Mouse (Mus musculus) thymus, postnatal 36 days (tissue): Measurements from ENCODE around the gene Eva1c.
"Not testable (repeated sequence)": the region's sequence is repeated elsewhere in the genome, so short reads cannot be mapped to it uniquely, and the experiment has no call there.

Experiments
- DNase-seq, 2 experiments: peaks; one replicate each; pipeline ENCODE4 v3.0.0; 2022; ENCODE audit warnings: mixed read lengths in 2 of 2

The Eva1c gene

GRCm38 (mm10) chr16:90826457-90826856 lies at the start of gene Eva1c:
Gene Eva1c, plus strand, starts transcription at chr16:90826719.
- DNase-seq = no peak

- DNase-seq = no peak
Observed at GRCm38 (mm10) chr16:90779783-90780182, 46.7 kb upstream of the Eva1c start.

- no peak for DNase-seq
Observed at GRCm38 (mm10) chr16:90783302-90783701, 43.2 kb upstream of the Eva1c start.

- no peak for DNase-seq
Observed at GRCm38 (mm10) chr16:90785257-90785656, 41.3 kb upstream of the Eva1c start.

- DNase-seq = no peak
Observed at GRCm38 (mm10) chr16:90788580-90788979, 37.9 kb upstream of the Eva1c start.

- no peak for DNase-seq
Observed at GRCm38 (mm10) chr16:90790946-90791345, 35.6 kb upstream of the Eva1c start.

GRCm38 (mm10) chr16:90792066-90792465 lies 34.5 kb upstream of the Eva1c start:
- DNase-seq = no peak

- DNase-seq = no peak
Observed at GRCm38 (mm10) chr16:90792500-90792899, 34.0 kb upstream of the Eva1c start.

GRCm38 (mm10) chr16:90794708-90795107 lies 31.8 kb upstream of the Eva1c start:
- no peak for DNase-seq

GRCm38 (mm10) chr16:90798446-90798845 lies 28.1 kb upstream of the Eva1c start:
- DNase-seq = no peak

GRCm38 (mm10) chr16:90798848-90799247 lies 27.7 kb upstream of the Eva1c start:
- no peak for DNase-seq

- no peak for DNase-seq
Observed at GRCm38 (mm10) chr16:90799840-90800239, 26.7 kb upstream of the Eva1c start.

GRCm38 (mm10) chr16:90801251-90801650 lies 25.3 kb upstream of the Eva1c start:
- no peak for DNase-seq

- no peak for DNase-seq
Observed at GRCm38 (mm10) chr16:90801928-90802327, 24.6 kb upstream of the Eva1c start.

- DNase-seq = no peak
Observed at GRCm38 (mm10) chr16:90804466-90804865, 22.1 kb upstream of the Eva1c start.

GRCm38 (mm10) chr16:90809975-90810715 lies 16.4 kb upstream of the Eva1c start, which contains the start of gene Urb1:
Gene Urb1, minus strand, starts transcription at chr16:90810413.
- peak; percentile 97 to 100 for DNase-seq

GRCm38 (mm10) chr16:90810716-90811256 lies 15.7 kb upstream of the Eva1c start:
- DNase-seq = no peak

GRCm38 (mm10) chr16:90812086-90812485 lies 14.4 kb upstream of the Eva1c start:
- no peak for DNase-seq

- no peak for DNase-seq
Observed at GRCm38 (mm10) chr16:90820326-90820725, 6.2 kb upstream of the Eva1c start.

- DNase-seq = no peak
Observed at GRCm38 (mm10) chr16:90821046-90821697, 5.3 kb upstream of the Eva1c start.

GRCm38 (mm10) chr16:90822284-90822935 lies 4.1 kb upstream of the Eva1c start:
- no peak for DNase-seq

- no peak for DNase-seq
Observed at GRCm38 (mm10) chr16:90822981-90823380, 3.5 kb upstream of the Eva1c start.

- DNase-seq = not testable (repeated sequence)
Observed at GRCm38 (mm10) chr16:90823986-90824385, 2.5 kb upstream of the Eva1c start.

GRCm38 (mm10) chr16:90826041-90826440 lies 478 bp upstream of the Eva1c start:
- no peak for DNase-seq
